Mouse (Mus musculus) forebrain, embryonic 15.5 days (tissue): ENCODE data around the gene Gpank1. TPM values are rescaled to one million over a fixed set of nuclear protein-coding genes. Genes with fewer than 3 reads are reported as not detected.

ENCODE experiments used
- ATAC-seq: fragments of 200-750 bp; cut with Nextera tagmentation; replicated peaks from 2 replicates; pipeline ENCODE4 v1.8.0; 2017; ENCODE audit warnings: mild to moderate bottlenecking, moderate TSS enrichment, moderate library complexity
- H3K27ac ChIP-seq: fragments of 300-500 bp; sonication (generic); replicated peaks from 2 replicates; pipeline ENCODE4 v1.5.1; 2015; ENCODE audit warnings: mild to moderate bottlenecking, inconsistent platforms
- H3K27me3 ChIP-seq: fragments of 300-500 bp; sonication (generic); 2 replicates; pipeline ENCODE4 v1.6.1; 2015; ENCODE audit warnings: inconsistent platforms
- H3K36me3 ChIP-seq: fragments of 300-500 bp; sonication (generic); 2 replicates; pipeline ENCODE4 v1.6.1; 2015; ENCODE audit warnings: mild to moderate bottlenecking, inconsistent platforms
- H3K4me1 ChIP-seq: fragments of 300-500 bp; sonication (generic); 2 replicates; pipeline ENCODE4 v1.6.1; 2015; ENCODE audit warnings: inconsistent platforms
- H3K4me2 ChIP-seq: fragments of 300-500 bp; sonication (generic); replicated peaks from 2 replicates; pipeline ENCODE4 v1.6.1; 2015; ENCODE audit warnings: mild to moderate bottlenecking, inconsistent platforms
- H3K4me3 ChIP-seq: fragments of 300-500 bp; sonication (generic); 2 replicates; pipeline ENCODE4 v1.5.1; 2015; ENCODE audit warnings: mild to moderate bottlenecking, inconsistent platforms
- H3K9ac ChIP-seq: fragments of 300-500 bp; sonication (generic); replicated peaks from 2 replicates; pipeline ENCODE4 v1.6.1; 2015; ENCODE audit warnings: mild to moderate bottlenecking, inconsistent platforms
- H3K9me3 ChIP-seq: fragments of 300-500 bp; sonication (generic); 2 replicates; pipeline ENCODE4 v1.6.1; 2016; ENCODE audit warnings: inconsistent platforms
- WGBS: fragments of 180-500 bp; shearing (Covaris S2); methylation state at CpG from one replicate; pipeline ENCODE4 v1.1.7; 2015; ENCODE audit warnings: mixed read lengths; 5-methylcytosine and 5-hydroxymethylcytosine counted together
- polyA plus RNA-seq: library from polyadenylated mRNA; unstranded; fragments of >200 nt; fragmentation: Nextera tagmentation; extraction: Ambion mirVana; gene quantifications from 2 replicates; pipeline ENCODE4 v1.2.1, GENCODE M21; 2015

The Gpank1 gene
- polyA plus RNA-seq, 1 experiment from 2014 or later, result 29.3 TPM

- Histone ChIP-seq H3K27me3 (no peaks in the 10 kb centered on the region), H3K36me3 (peaks cover 14% of the 10 kb centered on the region), H3K4me3 (no peak overlapping the region), H3K9ac (no peak overlapping the region), H3K27ac (no peak overlapping the region), H3K9me3 (no peaks in the 10 kb centered on the region), H3K4me1 (peaks cover 46% of the 10 kb centered on the region), H3K4me2 (no peak overlapping the region)
- no peak for ATAC-seq
- 100% methylated on average over 1 of the region's 1 CpGs for WGBS
These were observed 3.8 kb downstream of the Gpank1 start for GRCm38 (mm10) chr17:35125081-35125480.

- peaks cover 41% of the 10 kb centered on the region for H3K4me1 ChIP-seq
- peaks cover 14% of the 10 kb centered on the region for H3K36me3 ChIP-seq
- peak overlapping the region; percentile 80; the same call in 1 of the 2 replicates for H3K27ac ChIP-seq
- H3K9ac ChIP-seq, result peak overlapping the region; percentile 85
- WGBS, result 35% methylated on average over 6 of the region's 6 CpGs
- no peak for ATAC-seq
- no peaks in the 10 kb centered on the region for H3K9me3 ChIP-seq
- peak overlapping the region; percentile 86 for H3K4me3 ChIP-seq
- no peaks in the 10 kb centered on the region for H3K27me3 ChIP-seq
- H3K4me2 ChIP-seq, result peak overlapping the region; percentile 83
These were observed 4.3 kb downstream of the Gpank1 start for GRCm38 (mm10) chr17:35125578-35125977.

- Histone ChIP-seq H3K9me3 (no peaks in the 10 kb centered on the region), H3K4me1 (peaks cover 40% of the 10 kb centered on the region), H3K9ac (peak within 1 kb of the TSS; percentile 85), H3K27me3 (no peaks in the 10 kb centered on the region), H3K4me2 (peak within 1 kb of the TSS; percentile 83), H3K27ac (peak within 1 kb of the TSS; percentile 80), H3K36me3 (peaks cover 14% of the 10 kb centered on the region), H3K4me3 (peak within 1 kb of the TSS; percentile 86)
- peak; percentile 17; the same call in 1 of the 2 replicates for ATAC-seq
- WGBS, result 0% methylated on average over 36 of the region's 36 CpGs
These were observed 5.0 kb downstream of the Gpank1 start, which contains the start of gene D17H6S53E for GRCm38 (mm10) chr17:35126206-35126611. D17H6S53E (plus strand) TSS chr17:35126373.

GRCm38 (mm10) chr17:35127017-35127416, 5.8 kb downstream of the Gpank1 start:
- no peak overlapping the region for H3K27ac ChIP-seq
- H3K4me1 ChIP-seq, result peaks cover 39% of the 10 kb centered on the region
- ATAC-seq, result no peak
- H3K36me3 ChIP-seq, result peaks cover 14% of the 10 kb centered on the region
- 79% methylated on average over 13 of the region's 13 CpGs for WGBS
- no peaks in the 10 kb centered on the region for H3K27me3 ChIP-seq
- H3K9ac ChIP-seq, result peak overlapping the region; percentile 85; the same call in 1 of the 2 replicates
- H3K4me3 ChIP-seq, result peak overlapping the region; percentile 86
- H3K4me2 ChIP-seq, result peak overlapping the region; percentile 83
- H3K9me3 ChIP-seq, result no peaks in the 10 kb centered on the region

- Histone ChIP-seq H3K4me1 (peaks cover 33% of the 10 kb centered on the region), H3K27me3 (no peaks in the 10 kb centered on the region), H3K27ac (no peak overlapping the region), H3K4me2 (no peak overlapping the region), H3K9ac (no peak overlapping the region), H3K9me3 (no peaks in the 10 kb centered on the region), H3K36me3 (peaks cover 9% of the 10 kb centered on the region; the same call in 1 of the 2 replicates), H3K4me3 (no peak overlapping the region)
- WGBS, result 76% methylated on average over 11 of the region's 11 CpGs
- no peak for ATAC-seq
These were observed 7.7 kb downstream of the Gpank1 start for GRCm38 (mm10) chr17:35128996-35129395.

- Histone ChIP-seq H3K4me3 (no peak overlapping the region), H3K9ac (no peak overlapping the region), H3K4me2 (no peak overlapping the region), H3K27ac (no peak overlapping the region), H3K9me3 (no peaks in the 10 kb centered on the region), H3K36me3 (no peaks in the 10 kb centered on the region), H3K27me3 (no peaks in the 10 kb centered on the region), H3K4me1 (peaks cover 26% of the 10 kb centered on the region)
- no peak for ATAC-seq
- 91% methylated on average over 8 of the region's 8 CpGs for WGBS
These were observed 9.8 kb downstream of the Gpank1 start for GRCm38 (mm10) chr17:35131038-35131437.

DNA sequence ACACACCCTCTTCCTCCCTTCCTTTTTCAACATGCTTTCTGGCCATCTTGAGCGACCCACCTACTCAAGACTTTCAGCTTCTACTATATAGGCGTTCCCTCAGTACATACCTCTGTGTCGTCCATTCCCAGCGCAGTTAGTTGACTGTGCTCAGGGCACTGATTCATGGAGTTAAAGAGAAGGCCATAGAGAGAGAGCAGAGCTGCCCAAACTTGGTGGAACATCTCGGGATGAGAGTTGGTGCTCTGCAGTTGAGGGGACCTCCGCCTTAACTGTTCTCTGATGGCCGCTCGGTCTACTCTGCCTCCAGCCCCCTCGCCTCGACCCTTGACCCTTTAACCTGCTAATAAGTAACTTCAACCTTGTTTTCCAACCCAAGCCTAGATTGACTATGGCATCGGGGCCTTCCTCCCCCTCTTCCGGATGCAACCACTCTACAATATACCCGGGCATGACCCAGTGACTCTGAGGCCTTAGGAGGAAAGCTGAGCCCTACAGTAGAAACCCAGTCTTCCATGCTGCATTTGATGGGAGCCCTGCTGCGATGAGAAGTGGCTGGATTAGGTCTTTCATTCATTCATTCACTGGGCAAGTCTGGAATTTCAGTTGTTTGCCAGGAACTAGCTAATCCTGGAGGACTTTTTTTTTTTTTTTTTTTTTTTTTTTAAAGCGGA, 10.4 kb downstream of the Gpank1 start, which contains the start of gene Apom:
Gene Apom, minus strand, starts transcription at position 551 of the 674 bp plus-strand sequence.
- H3K9me3 ChIP-seq, result no peaks in the 10 kb centered on the region
- H3K27me3 ChIP-seq, result no peaks in the 10 kb centered on the region
- no peaks in the 10 kb centered on the region for H3K36me3 ChIP-seq
- H3K4me2 ChIP-seq, result no peak within 1 kb of the TSS
- H3K9ac ChIP-seq, result no peak within 1 kb of the TSS
- no peak within 1 kb of the TSS for H3K27ac ChIP-seq
- 83% methylated on average over 15 of the region's 15 CpGs for WGBS
- no peak within 1 kb of the TSS for H3K4me3 ChIP-seq
- ATAC-seq, result no peak
- peaks cover 26% of the 10 kb centered on the region for H3K4me1 ChIP-seq

GRCm38 (mm10) chr17:35132174-35132560, 10.9 kb downstream of the Gpank1 start:
- Histone ChIP-seq H3K4me3 (no peak overlapping the region), H3K36me3 (no peaks in the 10 kb centered on the region), H3K4me1 (peaks cover 26% of the 10 kb centered on the region), H3K9ac (no peak overlapping the region), H3K27ac (no peak overlapping the region), H3K27me3 (no peaks in the 10 kb centered on the region), H3K9me3 (no peaks in the 10 kb centered on the region), H3K4me2 (no peak overlapping the region)
- WGBS, result 71% methylated on average over 3 of the region's 3 CpGs
- no peak for ATAC-seq

DNA sequence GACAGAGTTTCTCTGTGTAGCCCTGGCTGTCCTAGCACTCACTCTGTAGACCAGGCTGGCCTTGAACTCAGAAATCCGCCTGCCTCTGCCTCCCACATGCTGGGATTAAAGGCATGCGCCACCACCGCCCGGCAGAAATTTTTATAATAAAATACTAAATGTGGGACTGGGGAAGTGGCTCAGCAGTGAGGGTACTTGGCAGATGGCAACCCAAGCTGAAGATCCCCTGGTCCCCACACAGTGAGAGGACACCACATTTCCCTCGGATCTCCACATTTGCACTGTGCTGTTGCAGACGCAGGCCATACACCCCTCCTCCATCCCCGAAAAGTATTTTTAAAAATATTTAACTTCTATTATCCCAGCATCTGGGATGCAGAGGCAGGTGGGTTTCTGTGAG, 12.3 kb downstream of the Gpank1 start:
- Histone ChIP-seq H3K4me3 (no peak overlapping the region), H3K9ac (no peak overlapping the region), H3K4me1 (peaks cover 30% of the 10 kb centered on the region), H3K27ac (no peak overlapping the region), H3K4me2 (no peak overlapping the region), H3K36me3 (peaks cover 4% of the 10 kb centered on the region; the same call in 1 of the 2 replicates), H3K9me3 (no peaks in the 10 kb centered on the region), H3K27me3 (no peaks in the 10 kb centered on the region)
- WGBS, result 96% methylated on average over 7 of the region's 7 CpGs
- no peak for ATAC-seq

GRCm38 (mm10) chr17:35134801-35135590, 13.7 kb downstream of the Gpank1 start, which contains the start of gene Bag6:
Bag6 (plus strand) TSS chr17:35135178.
- peak; percentile 94 for ATAC-seq
- H3K4me3 ChIP-seq, result peak within 1 kb of the TSS; percentile 72
- peaks cover 32% of the 10 kb centered on the region for H3K4me1 ChIP-seq
- H3K27me3 ChIP-seq, result no peaks in the 10 kb centered on the region
- no peaks in the 10 kb centered on the region for H3K9me3 ChIP-seq
- peaks cover 18% of the 10 kb centered on the region for H3K36me3 ChIP-seq
- H3K4me2 ChIP-seq, result peak within 1 kb of the TSS; percentile 79
- WGBS, result under 1% methylated on average over 65 of the region's 66 CpGs
- H3K27ac ChIP-seq, result peak within 1 kb of the TSS; percentile 95
- peak within 1 kb of the TSS; percentile 64 for H3K9ac ChIP-seq

GRCm38 (mm10) chr17:35135591-35136320, 14.5 kb downstream of the Gpank1 start:
- Histone ChIP-seq H3K9ac (peak overlapping the region; percentile 64), H3K4me1 (peaks cover 32% of the 10 kb centered on the region), H3K27ac (peak overlapping the region; percentile 95), H3K4me3 (peak overlapping the region; percentile 72), H3K9me3 (no peaks in the 10 kb centered on the region), H3K4me2 (peak overlapping the region; percentile 79), H3K27me3 (no peaks in the 10 kb centered on the region), H3K36me3 (peaks cover 26% of the 10 kb centered on the region)
- peak; percentile 68 for ATAC-seq
- under 1% methylated on average over 43 of the region's 43 CpGs for WGBS
